Mouse (Mus musculus) forebrain, embryonic 12.5 days (tissue): ENCODE measurements around the gene Hnrnpul1. TPM values are rescaled to one million over a fixed set of nuclear protein-coding genes. Genes with fewer than 3 reads are reported as not detected.

Experiments used
- ATAC-seq: fragments of 200-750 bp; cut with Nextera tagmentation; 2 replicates; pipeline ENCODE4 v1.8.0; 2017; ENCODE audit warnings: moderate TSS enrichment; ENCODE audit not compliant: low FRiP score
- H3K27ac ChIP-seq: fragments of 300-500 bp; sonication (generic); 2 replicates; pipeline ENCODE4 v1.5.1; 2016; ENCODE audit warnings: mild to moderate bottlenecking
- H3K27me3 ChIP-seq: fragments of 300-500 bp; sonication (generic); 2 replicates; pipeline ENCODE4 v1.6.1; 2016; ENCODE audit warnings: mild to moderate bottlenecking
- H3K36me3 ChIP-seq: fragments of 300-500 bp; sonication (generic); replicated peaks from 2 replicates; pipeline ENCODE4 v1.6.1; 2016; ENCODE audit warnings: mild to moderate bottlenecking
- H3K4me1 ChIP-seq: fragments of 300-500 bp; sonication (generic); 2 replicates; pipeline ENCODE4 v1.6.1; 2016
- H3K4me2 ChIP-seq: fragments of 300-500 bp; sonication (generic); 2 replicates; pipeline ENCODE4 v1.6.1; 2016; ENCODE audit warnings: mild to moderate bottlenecking, moderate library complexity
- H3K4me3 ChIP-seq: fragments of 300-500 bp; sonication (generic); replicated peaks from 2 replicates; pipeline ENCODE4 v1.5.1; 2016; ENCODE audit warnings: mild to moderate bottlenecking
- H3K9ac ChIP-seq: fragments of 300-500 bp; sonication (generic); 2 replicates; pipeline ENCODE4 v1.6.1; 2016; ENCODE audit warnings: mild to moderate bottlenecking
- H3K9me3 ChIP-seq: fragments of 300-500 bp; sonication (generic); 2 replicates; pipeline ENCODE4 v1.6.1; 2016
- WGBS: fragments of 180-500 bp; shearing (Covaris S2); methylation state at CpG from one replicate; pipeline ENCODE4 v1.1.7; 2016; 5-methylcytosine and 5-hydroxymethylcytosine counted together
- polyA plus RNA-seq: library from polyadenylated mRNA; unstranded; fragments of >200 nt; fragmentation: Nextera tagmentation; extraction: Ambion mirVana; gene quantifications from 2 replicates; pipeline ENCODE4 v1.2.1, GENCODE M21; 2016

Gene Hnrnpul1
- polyA plus RNA-seq, 1 experiment from 2014 or later = 78.4 TPM

GRCm38 (mm10) chr7:25788220-25789128 lies 33.9 kb upstream of the Hnrnpul1 start, which contains the start of gene Axl:
Gene Axl (minus strand): TSS chr7:25788705.
- ATAC-seq = peak; percentile 87
- 2% methylated on average over 25 of the region's 30 CpGs for WGBS
- Histone ChIP-seq H3K4me2 (peak within 1 kb of the TSS; percentile 80), H3K9ac (peak within 1 kb of the TSS; percentile 74), H3K4me1 (peaks cover 25% of the 10 kb centered on the region), H3K4me3 (peak within 1 kb of the TSS; percentile 50), H3K9me3 (no peaks in the 10 kb centered on the region), H3K36me3 (no peaks in the 10 kb centered on the region), H3K27me3 (no peaks in the 10 kb centered on the region), H3K27ac (peak within 1 kb of the TSS; percentile 59)

- H3K27me3 ChIP-seq = no peaks in the 10 kb centered on the region
- peak overlapping the region; percentile 74 for H3K9ac ChIP-seq
- H3K9me3 ChIP-seq = no peaks in the 10 kb centered on the region
- peak overlapping the region; percentile 80 for H3K4me2 ChIP-seq
- peak; percentile 24; the same call in 1 of the 2 replicates for ATAC-seq
- WGBS = 22% methylated on average over 9 of the region's 9 CpGs
- peak overlapping the region; percentile 50 for H3K4me3 ChIP-seq
- H3K27ac ChIP-seq = peak overlapping the region; percentile 59
- H3K36me3 ChIP-seq = no peaks in the 10 kb centered on the region
- H3K4me1 ChIP-seq = peaks cover 25% of the 10 kb centered on the region
These were observed 33.1 kb upstream of the Hnrnpul1 start for GRCm38 (mm10) chr7:25787456-25788219.

GRCm38 (mm10) chr7:25786974-25787373 lies 32.4 kb upstream of the Hnrnpul1 start:
- H3K27ac ChIP-seq = no peak overlapping the region; the same call in 1 of the 2 replicates
- no peaks in the 10 kb centered on the region for H3K9me3 ChIP-seq
- H3K4me3 ChIP-seq = peak overlapping the region; percentile 50; the same call in 1 of the 2 replicates
- peaks cover 27% of the 10 kb centered on the region for H3K4me1 ChIP-seq
- 75% methylated on average over 4 of the region's 4 CpGs for WGBS
- H3K27me3 ChIP-seq = no peaks in the 10 kb centered on the region
- H3K9ac ChIP-seq = peak overlapping the region; percentile 74; the same call in 1 of the 2 replicates
- no peak for ATAC-seq
- H3K4me2 ChIP-seq = peak overlapping the region; percentile 80
- H3K36me3 ChIP-seq = no peaks in the 10 kb centered on the region

DNA sequence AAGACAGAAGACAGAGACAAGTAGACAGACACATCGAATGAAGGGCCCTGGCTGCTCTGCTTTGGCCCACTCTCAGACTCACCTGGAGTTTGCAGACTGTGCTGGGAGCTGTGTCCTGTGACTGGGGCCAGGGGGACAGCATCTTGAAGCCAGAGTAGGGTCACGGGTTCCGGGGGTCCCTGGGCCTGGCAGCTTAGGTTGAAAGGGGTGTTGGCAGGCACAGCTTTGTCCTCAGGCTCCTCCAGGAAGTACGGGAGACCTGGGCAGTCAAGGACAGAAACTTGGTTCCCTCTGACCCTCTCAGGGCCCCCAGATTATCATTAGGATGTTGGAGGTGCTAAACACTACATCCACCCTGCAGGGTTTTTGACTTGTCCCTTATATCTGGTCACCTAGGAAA lies 31.2 kb upstream of the Hnrnpul1 start:
- no peak overlapping the region for H3K27ac ChIP-seq
- WGBS = 68% methylated on average over 4 of the region's 4 CpGs
- no peak overlapping the region for H3K4me3 ChIP-seq
- H3K4me2 ChIP-seq = no peak overlapping the region
- no peaks in the 10 kb centered on the region for H3K27me3 ChIP-seq
- peaks cover 34% of the 10 kb centered on the region for H3K4me1 ChIP-seq
- H3K9me3 ChIP-seq = no peaks in the 10 kb centered on the region
- H3K9ac ChIP-seq = no peak overlapping the region
- H3K36me3 ChIP-seq = no peaks in the 10 kb centered on the region; the same call in 1 of the 2 replicates
- no peak for ATAC-seq

- H3K27me3 ChIP-seq = no peaks in the 10 kb centered on the region
- peaks cover 34% of the 10 kb centered on the region for H3K4me1 ChIP-seq
These were observed 30.3 kb upstream of the Hnrnpul1 start for GRCm38 (mm10) chr7:25784808-25785207.

GRCm38 (mm10) chr7:25783746-25784145 lies 29.2 kb upstream of the Hnrnpul1 start:
- no peak overlapping the region for H3K4me3 ChIP-seq
- no peaks in the 10 kb centered on the region for H3K9me3 ChIP-seq
- no peak overlapping the region for H3K27ac ChIP-seq
- no peak for ATAC-seq
- peaks cover under 1% of the 10 kb centered on the region for H3K36me3 ChIP-seq
- no peak overlapping the region for H3K4me2 ChIP-seq
- no peak overlapping the region for H3K9ac ChIP-seq
- H3K27me3 ChIP-seq = no peaks in the 10 kb centered on the region
- peaks cover 26% of the 10 kb centered on the region for H3K4me1 ChIP-seq
- WGBS = 68% methylated on average over 8 of the region's 8 CpGs

More at GRCm38 (mm10) chr7:25784808-25785207, 30.3 kb upstream of the Hnrnpul1 start:
- no peak overlapping the region for H3K4me2 ChIP-seq
- H3K4me3 ChIP-seq = no peak overlapping the region
- H3K36me3 ChIP-seq = no peaks in the 10 kb centered on the region; the same call in 1 of the 2 replicates
- no peak for ATAC-seq
- no peaks in the 10 kb centered on the region for H3K9me3 ChIP-seq
- no peak overlapping the region for H3K9ac ChIP-seq
- no peak overlapping the region for H3K27ac ChIP-seq
- 20% methylated on average over 1 of the region's 1 CpGs for WGBS

- Histone ChIP-seq H3K36me3 (peaks cover 11% of the 10 kb centered on the region), H3K27ac (no peak overlapping the region), H3K4me1 (peaks cover 17% of the 10 kb centered on the region), H3K9me3 (no peaks in the 10 kb centered on the region), H3K4me2 (no peak overlapping the region), H3K4me3 (no peak overlapping the region), H3K27me3 (no peaks in the 10 kb centered on the region), H3K9ac (no peak overlapping the region)
- no peak for ATAC-seq
- WGBS = 80% methylated on average over 6 of the region's 6 CpGs
These were observed 28.2 kb upstream of the Hnrnpul1 start for GRCm38 (mm10) chr7:25782744-25783143.

- peak overlapping the region; percentile 25 for H3K4me3 ChIP-seq
These were observed 27.5 kb upstream of the Hnrnpul1 start for GRCm38 (mm10) chr7:25781937-25782610.

DNA sequence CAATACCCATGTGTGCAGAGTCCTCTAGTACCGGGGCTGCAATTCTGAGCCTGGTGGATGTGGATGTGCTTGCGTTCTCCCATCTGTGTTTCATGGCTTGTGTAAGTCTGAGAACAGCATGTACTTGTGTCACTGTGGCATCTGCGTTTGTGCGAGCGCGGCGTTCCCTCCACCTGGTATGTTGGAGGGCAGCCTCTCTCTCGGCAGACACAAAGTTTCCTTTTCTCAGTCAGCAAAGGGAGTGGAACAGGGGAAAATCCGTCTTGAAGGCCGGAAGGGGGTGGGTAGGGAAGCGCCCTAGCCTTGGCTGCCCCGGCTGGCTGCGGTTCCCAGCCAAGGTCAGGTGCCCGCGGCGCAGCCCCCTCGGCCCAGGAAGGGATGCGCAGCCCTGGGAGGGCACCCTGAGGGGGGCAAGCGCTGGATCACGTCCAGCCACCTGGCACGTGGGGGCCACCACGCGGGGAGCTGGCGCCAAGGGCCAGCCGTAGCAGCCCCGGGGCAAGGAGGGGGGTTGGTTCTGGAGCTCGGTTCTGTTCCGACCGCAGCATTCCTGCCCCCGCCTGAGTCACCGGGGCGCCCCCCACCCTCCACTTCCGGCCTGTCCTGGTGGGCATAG lies 26.9 kb upstream of the Hnrnpul1 start:
- no peaks in the 10 kb centered on the region for H3K9me3 ChIP-seq
- 25% methylated on average over 25 of the region's 33 CpGs for WGBS
- H3K4me3 ChIP-seq = peak overlapping the region; percentile 25
- peaks cover 20% of the 10 kb centered on the region for H3K36me3 ChIP-seq
- peak overlapping the region; percentile 48 for H3K4me2 ChIP-seq
- peaks cover 9% of the 10 kb centered on the region for H3K4me1 ChIP-seq
- H3K27me3 ChIP-seq = no peaks in the 10 kb centered on the region
- no peak overlapping the region for H3K27ac ChIP-seq
- H3K9ac ChIP-seq = no peak overlapping the region
- no peak for ATAC-seq

More at GRCm38 (mm10) chr7:25781937-25782610, 27.5 kb upstream of the Hnrnpul1 start:
- WGBS = 55% methylated on average over 10 of the region's 11 CpGs
- H3K4me1 ChIP-seq = peaks cover 10% of the 10 kb centered on the region
- H3K9ac ChIP-seq = no peak overlapping the region
- H3K36me3 ChIP-seq = peaks cover 15% of the 10 kb centered on the region
- H3K27me3 ChIP-seq = no peaks in the 10 kb centered on the region
- peak overlapping the region; percentile 48 for H3K4me2 ChIP-seq
- no peaks in the 10 kb centered on the region for H3K9me3 ChIP-seq
- ATAC-seq = no peak
- no peak overlapping the region for H3K27ac ChIP-seq

DNA sequence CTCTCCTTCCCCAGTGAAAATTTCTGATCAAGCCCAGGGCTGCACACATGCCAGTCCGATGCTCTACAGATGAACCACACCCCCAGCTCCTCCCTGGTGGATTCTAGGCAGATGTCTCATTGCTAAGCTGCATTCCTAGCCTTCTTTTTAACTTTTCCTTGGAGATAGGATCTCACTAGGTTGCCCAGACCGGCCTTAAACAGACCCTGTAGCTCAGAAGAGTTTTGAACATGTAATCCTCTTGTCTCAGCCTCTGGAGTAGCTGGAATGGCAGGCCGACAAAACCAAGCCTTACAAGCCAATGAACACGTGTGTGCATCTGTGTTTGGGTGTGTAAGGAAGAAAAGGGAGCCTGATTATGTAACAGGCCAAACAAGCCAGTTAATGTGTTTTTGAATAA lies 26.2 kb upstream of the Hnrnpul1 start:
- H3K4me1 ChIP-seq = peaks cover 9% of the 10 kb centered on the region
- no peak overlapping the region for H3K27ac ChIP-seq
- H3K4me3 ChIP-seq = no peak overlapping the region
- WGBS = 62% methylated on average over 4 of the region's 4 CpGs
- no peak overlapping the region for H3K9ac ChIP-seq
- no peak overlapping the region for H3K4me2 ChIP-seq
- peaks cover 25% of the 10 kb centered on the region for H3K36me3 ChIP-seq
- H3K9me3 ChIP-seq = no peaks in the 10 kb centered on the region
- no peak for ATAC-seq
- H3K27me3 ChIP-seq = no peaks in the 10 kb centered on the region

GRCm38 (mm10) chr7:25780021-25780420 lies 25.5 kb upstream of the Hnrnpul1 start:
- ATAC-seq = no peak
- H3K27me3 ChIP-seq = no peaks in the 10 kb centered on the region
- WGBS = 91% methylated on average over 5 of the region's 5 CpGs
- no peak overlapping the region for H3K4me2 ChIP-seq
- H3K9me3 ChIP-seq = no peaks in the 10 kb centered on the region
- peaks cover 9% of the 10 kb centered on the region for H3K4me1 ChIP-seq
- H3K9ac ChIP-seq = no peak overlapping the region
- no peak overlapping the region for H3K4me3 ChIP-seq
- H3K36me3 ChIP-seq = peaks cover 25% of the 10 kb centered on the region
- no peak overlapping the region for H3K27ac ChIP-seq
